11 mouse cellular contexts compared by ENCODE assay signal in genomic region chr8:61517502-61518185, GRCm38 (mm10). TPM values are rescaled to one million over a fixed set of nuclear protein-coding genes. Genes with fewer than 3 reads are reported as not detected.
DNase-seq lines count a peak whose midpoint lies in the region; ATAC-seq and TF ChIP-seq lines count a peak whose summit lies in the region.
"Had no signal": no experiment of that assay in that cellular context is flagged by ENCODE, and none has a peak within 500 bp of the region (broad histone marks: within the 10 kb centered on the region; RNA-seq: fewer than 3 reads in every experiment).

No protein-coding gene starts in this region.

- peaks cover 76% of the 10 kb centered on the region for H3K36me3 ChIP-seq in hindbrain, embryonic 10.5 days
- H3K36me3 ChIP-seq in hindbrain, embryonic 14.5 days (replicated peaks; ENCODE audit: control insufficient read depth, insufficient read depth), result 0 out of 2 replicates have a peak, but pooled peaks cover 3% of the 10 kb centered on the region
- no peaks in the 10 kb centered on the region for H3K36me3 ChIP-seq in G1E (replicated peaks)
- peaks cover 24% of the 10 kb centered on the region for H3K36me3 ChIP-seq in liver, postnatal 0 days (replicated peaks; ENCODE audit: insufficient read depth, low read length)

- intact Hi-C loops in gastrocnemius, postnatal 36 days (cut with DNase I), result loop anchor here (2.0 kb wide), 1 partner anchor 475 kb away; no protein-coding TSS in a partner anchor

- 79% methylated on average over 14 of the region's 14 CpGs for WGBS in hindbrain, embryonic 10.5 days
- 73% methylated on average over 14 of the region's 14 CpGs for WGBS in hindbrain, embryonic 14.5 days
- 39% methylated on average over 14 of the region's 14 CpGs for WGBS in liver, postnatal 0 days (ENCODE audit: insufficient replicate concordance)

- peaks cover 37% of the 10 kb centered on the region for H3K4me1 ChIP-seq in hindbrain, embryonic 10.5 days (replicated peaks)
- peaks cover 18% of the 10 kb centered on the region for H3K4me1 ChIP-seq in hindbrain, embryonic 14.5 days (replicated peaks; ENCODE audit: control insufficient read depth, insufficient read depth, low read length)
- peaks cover 20% of the 10 kb centered on the region for H3K4me1 ChIP-seq in G1E (ENCODE audit: insufficient read depth, low read depth, low read length)
- H3K4me1 ChIP-seq in liver, postnatal 0 days (ENCODE audit: insufficient read depth), result 0 out of 2 replicates have a peak, but pooled peaks cover 2% of the 10 kb centered on the region

- no peak overlapping the region for H3K4me3 ChIP-seq in hindbrain, embryonic 10.5 days
- H3K4me3 ChIP-seq in hindbrain, embryonic 14.5 days (replicated peaks; ENCODE audit: low read length), result no peak overlapping the region
- H3K4me3 ChIP-seq in G1E (ENCODE audit: low read depth, low read length), result no peak overlapping the region; the same call in 1 of the 2 replicates
- H3K4me3 ChIP-seq in liver, postnatal 0 days (ENCODE audit: low read depth, low read length), result no peak overlapping the region
- H3K4me3 ChIP-seq: limb, embryonic 13.5 days had no signal

- H3K4me2 ChIP-seq in hindbrain, embryonic 14.5 days (replicated peaks), result no peak overlapping the region
- peak overlapping the region; percentile 6; the same call in 1 of the 2 replicates for H3K4me2 ChIP-seq in liver, postnatal 0 days (ENCODE audit: low read depth, low read length)
- H3K4me2 ChIP-seq: limb, embryonic 13.5 days had no signal

- no peak for TF ChIP-seq EP300 in liver, postnatal 0 days (IDR thresholded peaks at IDR 0.05; ENCODE audit: low read depth)

- H3K9ac ChIP-seq in hindbrain, embryonic 14.5 days, result no peak overlapping the region
- H3K9ac ChIP-seq in liver, postnatal 0 days (replicated peaks), result no peak overlapping the region
- H3K9ac ChIP-seq: limb, embryonic 13.5 days had no signal

- no peak for ATAC-seq in hindbrain, embryonic 14.5 days (ENCODE audit: low FRiP score)
- peak; percentile 43; the same call in 1 of the 2 replicates for ATAC-seq in G1E (ENCODE audit: extremely low read depth, insufficient number of reproducible peaks, low FRiP score, poor library complexity, severe bottlenecking)
- ATAC-seq in liver, postnatal 0 days, result peak; percentile 66
- no peak for ATAC-seq in frontal cortex, adult (ENCODE audit: low TSS enrichment)

- H3K27ac ChIP-seq in hindbrain, embryonic 10.5 days, result peak overlapping the region; percentile 84
- H3K27ac ChIP-seq in hindbrain, embryonic 14.5 days, result no peak overlapping the region
- no peak overlapping the region for H3K27ac ChIP-seq in liver, postnatal 0 days (ENCODE audit: low read depth)
- H3K27ac ChIP-seq: limb, embryonic 13.5 days had no signal

- TF ChIP-seq CTCF in G1E (IDR thresholded peaks at IDR 0.05; ENCODE audit: low read depth, low read length), result no peak
- TF ChIP-seq CTCF in liver, postnatal 0 days (IDR thresholded peaks at IDR 0.05; ENCODE audit: low read depth), result 0 out of 2 replicates have a peak, but pooled peaks have one; percentile 16

- H3K27me3 ChIP-seq in hindbrain, embryonic 10.5 days (ENCODE audit: insufficient read depth, poor library complexity, severe bottlenecking), result no peaks in the 10 kb centered on the region
- no peaks in the 10 kb centered on the region for H3K27me3 ChIP-seq in hindbrain, embryonic 14.5 days (ENCODE audit: control insufficient read depth, insufficient read depth, low read length)
- peaks cover 22% of the 10 kb centered on the region for H3K27me3 ChIP-seq in G1E (ENCODE audit: insufficient read depth, low read length)
- no peaks in the 10 kb centered on the region for H3K27me3 ChIP-seq in liver, postnatal 0 days (ENCODE audit: insufficient read depth, low read length)
- H3K27me3 ChIP-seq: limb, embryonic 13.5 days had no signal

- no peak for DNase-seq in hindbrain, embryonic 10.5 days (ENCODE audit: low spot score)
- no peak for DNase-seq in hindbrain, embryonic 14.5 days (ENCODE audit: low spot score)
- DNase-seq in 416B (ENCODE audit: low read depth) (peak; percentile 87), G1E (ENCODE audit: low spot score) (no peak)
- DNase-seq in liver, postnatal 0 days, result peak; percentile 33
- DNase-seq in urinary bladder, postnatal 25 days (ENCODE audit: low spot score), result no peak
- DNase-seq in gastrocnemius, postnatal 36 days, result no peak
- DNase-seq: cerebellum, adult 9-10 months; kidney, adult 18-20 months had no signal

- no peaks in the 10 kb centered on the region for H3K9me3 ChIP-seq in hindbrain, embryonic 10.5 days
- H3K9me3 ChIP-seq in hindbrain, embryonic 14.5 days (ENCODE audit: control insufficient read depth, low read length), result no peaks in the 10 kb centered on the region
- H3K9me3 ChIP-seq in G1E (replicated peaks), result no peaks in the 10 kb centered on the region
- no peaks in the 10 kb centered on the region for H3K9me3 ChIP-seq in liver, postnatal 0 days (ENCODE audit: low read length)
- H3K9me3 ChIP-seq: limb, embryonic 13.5 days had no signal

RNA-seq across cellular contexts. Expression of gene Cbr4, which starts 30.1 kb away (rescaled TPM):
- polyA plus RNA-seq in hindbrain, embryonic 10.5 days (2016; fragmentation: Nextera tagmentation; extraction: Ambion mirVana), result 23.8 and 27.1 TPM in 2 replicates
- 16.0 and 22.4 TPM in 2 replicates for polyA plus RNA-seq in hindbrain, embryonic 14.5 days (2014; fragmentation: Nextera tagmentation; extraction: Ambion mirVana)
- 35.6 and 44.2 TPM in 2 replicates for total RNA-seq in G1E (2014; fragmentation: Nextera tagmentation)
- total RNA-seq in G1E (2017), result 68.3 and 84.7 TPM in 2 replicates
- polyA plus RNA-seq in G1E (2012), result 1.3 and 1.7 TPM in 2 replicates
- polyA plus RNA-seq in liver, postnatal 0 days (2015; fragmentation: Nextera tagmentation; extraction: Ambion mirVana), result 54.8 and 56.9 TPM in 2 replicates
- 10 to 100 TPM; 33.6 to 34.1 TPM for total RNA-seq in gastrocnemius, postnatal 36 days (2021)

Comparison
In these comparisons a context has a peak if more than half of its experiments do, and no peak if none do; other contexts are left out.
1. DNase-seq: peak in 416B (single experiment) and liver, postnatal 0 days (single experiment); none in hindbrain, embryonic 10.5 days (single experiment), hindbrain, embryonic 14.5 days (single experiment), G1E (single experiment), urinary bladder, postnatal 25 days (single experiment) and gastrocnemius, postnatal 36 days (0 of 2).
2. ATAC-seq: peak in G1E (single experiment) and liver, postnatal 0 days (single experiment); none in hindbrain, embryonic 14.5 days (single experiment) and frontal cortex, adult (single experiment).